Mouse (Mus musculus): ENCODE data around the gene Nup98. TPM values are rescaled to one million over a fixed set of nuclear protein-coding genes. Genes with fewer than 3 reads are reported as not detected.

The Nup98 gene
- polyA plus RNA-seq, 1 experiment from 2014 or later, result 49.7 TPM

- DNase-seq (ENCODE audit: low spot score), result no peak
- Histone ChIP-seq H3K9me3 (replicated peaks) (no peaks in the 10 kb centered on the region), H3K4me3 (no peak overlapping the region), H3K27me3 (ENCODE audit: low read depth, poor library complexity, severe bottlenecking) (0 out of 2 replicates have a peak, but pooled peaks cover 21% of the 10 kb centered on the region), H3K27ac (no peak overlapping the region), H3K4me1 (peaks cover 49% of the 10 kb centered on the region), H3K36me3 (no peaks in the 10 kb centered on the region)
- 85% methylated on average over 5 of the region's 5 CpGs for WGBS
Observed at GRCm38 (mm10) chr7:102104126-102104525, 105.8 kb downstream of the Nup98 start.

GRCm38 (mm10) chr7:102103555-102103954, 106.4 kb downstream of the Nup98 start:
- Histone ChIP-seq H3K36me3 (no peaks in the 10 kb centered on the region), H3K4me3 (no peak overlapping the region), H3K27me3 (ENCODE audit: low read depth, poor library complexity, severe bottlenecking) (0 out of 2 replicates have a peak, but pooled peaks cover 21% of the 10 kb centered on the region), H3K4me1 (peaks cover 55% of the 10 kb centered on the region), H3K27ac (no peak overlapping the region), H3K9me3 (replicated peaks) (no peaks in the 10 kb centered on the region)
- WGBS, result 90% methylated on average over 2 of the region's 2 CpGs
- DNase-seq (ENCODE audit: low spot score), result no peak

- H3K27me3 ChIP-seq (ENCODE audit: low read depth, poor library complexity, severe bottlenecking), result 0 out of 2 replicates have a peak, but pooled peaks cover 16% of the 10 kb centered on the region
- no peaks in the 10 kb centered on the region for H3K9me3 ChIP-seq (replicated peaks)
- peak overlapping the region; percentile 22; the same call in 1 of the 2 replicates for H3K27ac ChIP-seq
- no peaks in the 10 kb centered on the region for H3K36me3 ChIP-seq
- H3K4me1 ChIP-seq, result peaks cover 55% of the 10 kb centered on the region
- DNase-seq (ENCODE audit: low spot score), result no peak
- 48% methylated on average over 6 of the region's 6 CpGs for WGBS
- no peak overlapping the region for H3K4me3 ChIP-seq
Observed at GRCm38 (mm10) chr7:102102696-102103095, 107.3 kb downstream of the Nup98 start.

GRCm38 (mm10) chr7:102102241-102102640, 107.7 kb downstream of the Nup98 start:
- Histone ChIP-seq H3K9me3 (replicated peaks) (no peaks in the 10 kb centered on the region), H3K36me3 (peaks cover under 1% of the 10 kb centered on the region; the same call in 1 of the 2 replicates), H3K4me3 (no peak overlapping the region), H3K4me1 (peaks cover 53% of the 10 kb centered on the region), H3K27ac (no peak overlapping the region), H3K27me3 (ENCODE audit: low read depth, poor library complexity, severe bottlenecking) (0 out of 2 replicates have a peak, but pooled peaks cover 13% of the 10 kb centered on the region)
- WGBS, result 31% methylated on average over 8 of the region's 8 CpGs
- DNase-seq (ENCODE audit: low spot score), result no peak

GRCm38 (mm10) chr7:102101487-102101886, 108.5 kb downstream of the Nup98 start, which contains the start of gene Art1:
Gene Art1, plus strand, starts transcription at chr7:102101743.
- H3K4me1 ChIP-seq, result peaks cover 45% of the 10 kb centered on the region
- DNase-seq (ENCODE audit: low spot score), result no peak
- peak within 1 kb of the TSS; percentile 52 for H3K4me3 ChIP-seq
- H3K9me3 ChIP-seq (replicated peaks), result no peaks in the 10 kb centered on the region
- H3K27me3 ChIP-seq (ENCODE audit: low read depth, poor library complexity, severe bottlenecking), result 0 out of 2 replicates have a peak, but pooled peaks cover 6% of the 10 kb centered on the region
- WGBS, result 40% methylated on average over 5 of the region's 5 CpGs
- H3K36me3 ChIP-seq, result peaks cover 5% of the 10 kb centered on the region; the same call in 1 of the 2 replicates
- peak within 1 kb of the TSS; percentile 84 for H3K27ac ChIP-seq

- Histone ChIP-seq H3K27ac (peak overlapping the region; percentile 84), H3K4me3 (0 out of 2 replicates have a peak overlapping the region, but pooled peaks have one; percentile 52), H3K27me3 (ENCODE audit: low read depth, poor library complexity, severe bottlenecking) (0 out of 2 replicates have a peak, but pooled peaks cover under 1% of the 10 kb centered on the region), H3K9me3 (replicated peaks) (no peaks in the 10 kb centered on the region), H3K36me3 (peaks cover 6% of the 10 kb centered on the region; the same call in 1 of the 2 replicates), H3K4me1 (peaks cover 43% of the 10 kb centered on the region)
- no peak for DNase-seq (ENCODE audit: low spot score)
- 51% methylated on average over 5 of the region's 5 CpGs for WGBS
Observed at GRCm38 (mm10) chr7:102100868-102101267, 109.1 kb downstream of the Nup98 start.

- H3K9me3 ChIP-seq (replicated peaks), result no peaks in the 10 kb centered on the region
- peak overlapping the region; percentile 84 for H3K27ac ChIP-seq
- 4% methylated on average over 30 of the region's 30 CpGs for WGBS
- peaks cover 43% of the 10 kb centered on the region for H3K4me1 ChIP-seq
- peak overlapping the region; percentile 52 for H3K4me3 ChIP-seq
- DNase-seq (ENCODE audit: low spot score), result peak; percentile 74
- H3K27me3 ChIP-seq (ENCODE audit: low read depth, poor library complexity, severe bottlenecking), result no peaks in the 10 kb centered on the region
- peaks cover 10% of the 10 kb centered on the region; the same call in 1 of the 2 replicates for H3K36me3 ChIP-seq
Observed at GRCm38 (mm10) chr7:102099760-102100661, 110.0 kb downstream of the Nup98 start.

GRCm38 (mm10) chr7:102087336-102087735, 122.6 kb downstream of the Nup98 start:
- Histone ChIP-seq H3K27me3 (ENCODE audit: low read depth, poor library complexity, severe bottlenecking) (no peaks in the 10 kb centered on the region), H3K4me3 (no peak overlapping the region), H3K4me1 (no peaks in the 10 kb centered on the region), H3K27ac (no peak overlapping the region), H3K9me3 (replicated peaks) (no peaks in the 10 kb centered on the region), H3K36me3 (peaks cover 75% of the 10 kb centered on the region)
- no peak for DNase-seq (ENCODE audit: low spot score)
- WGBS, result 92% methylated on average over 4 of the region's 4 CpGs

GRCm38 (mm10) chr7:102084041-102084696, 125.8 kb downstream of the Nup98 start:
- WGBS, result 88% methylated on average over 26 of the region's 26 CpGs
- Histone ChIP-seq H3K4me3 (no peak overlapping the region), H3K36me3 (peaks cover 92% of the 10 kb centered on the region), H3K4me1 (no peaks in the 10 kb centered on the region), H3K27ac (no peak overlapping the region), H3K9me3 (replicated peaks) (no peaks in the 10 kb centered on the region), H3K27me3 (ENCODE audit: low read depth, poor library complexity, severe bottlenecking) (no peaks in the 10 kb centered on the region)
- no peak for DNase-seq (ENCODE audit: low spot score)

GRCm38 (mm10) chr7:102082816-102083215, 127.2 kb downstream of the Nup98 start, which contains the start of gene Trpc2:
Gene Trpc2, plus strand, starts transcription at chr7:102083116.
- H3K9me3 ChIP-seq (replicated peaks), result no peaks in the 10 kb centered on the region
- peaks cover 94% of the 10 kb centered on the region for H3K36me3 ChIP-seq
- no peak within 1 kb of the TSS for H3K27ac ChIP-seq
- WGBS, result 90% methylated on average over 5 of the region's 5 CpGs
- H3K27me3 ChIP-seq (ENCODE audit: low read depth, poor library complexity, severe bottlenecking), result no peaks in the 10 kb centered on the region
- H3K4me1 ChIP-seq, result no peaks in the 10 kb centered on the region
- no peak for DNase-seq (ENCODE audit: low spot score)
- no peak within 1 kb of the TSS for H3K4me3 ChIP-seq

GRCm38 (mm10) chr7:102081784-102082183, 128.2 kb downstream of the Nup98 start:
- Histone ChIP-seq H3K27me3 (ENCODE audit: low read depth, poor library complexity, severe bottlenecking) (no peaks in the 10 kb centered on the region), H3K4me1 (no peaks in the 10 kb centered on the region), H3K27ac (no peak overlapping the region), H3K9me3 (replicated peaks) (no peaks in the 10 kb centered on the region), H3K36me3 (peaks cover 97% of the 10 kb centered on the region), H3K4me3 (no peak overlapping the region)
- WGBS, result 90% methylated on average over 5 of the region's 5 CpGs
- DNase-seq (ENCODE audit: low spot score), result no peak

GRCm38 (mm10) chr7:102080311-102080710, 129.7 kb downstream of the Nup98 start:
- Histone ChIP-seq H3K4me3 (no peak overlapping the region), H3K27me3 (ENCODE audit: low read depth, poor library complexity, severe bottlenecking) (no peaks in the 10 kb centered on the region), H3K9me3 (replicated peaks) (no peaks in the 10 kb centered on the region), H3K36me3 (peaks cover 99% of the 10 kb centered on the region), H3K4me1 (no peaks in the 10 kb centered on the region), H3K27ac (no peak overlapping the region)
- 91% methylated on average over 8 of the region's 8 CpGs for WGBS
- DNase-seq (ENCODE audit: low spot score), result no peak
